Mouse (Mus musculus) Patski (cell line): ENCODE data around the gene Rasgef1b. TPM values are rescaled to one million over a fixed set of nuclear protein-coding genes. Genes with fewer than 3 reads are reported as not detected.

Source experiments
- ATAC-seq: fragments of 100-300 bp; one replicate; pipeline ENCODE4 v1.8.0; 2021
- CTCF ChIA-PET: fragments of 350-600 bp; sonication (Branson Sonifier 250); formaldehyde crosslinking; loops from one replicate; lab custom pipeline; 2022; ENCODE audit warnings: inconsistent platforms; lab: Charles Lee
- POLR2A ChIA-PET: fragments of 350-600 bp; sonication (Branson Sonifier 250); formaldehyde crosslinking; loops from one replicate; lab custom pipeline; 2022; ENCODE audit warnings: antibody characterized with exemption, inconsistent platforms; lab: Charles Lee
- DNase-seq: peaks from one replicate; pipeline ENCODE4 v3.0.0-alpha.2; 2011; ENCODE audit warnings: low read depth, low spot score
- H3K27me3 ChIP-seq: fragments of 371-371 bp; one replicate; pipeline ENCODE4 v1.5.1; 2021
- CTCF ChIP-seq: fragments of 100-300 bp; IDR thresholded peaks from one replicate; pipeline ENCODE4 v1.5.1; 2021
- in situ Hi-C: fragments of 300-500 bp; cut with MboI; formaldehyde crosslinking; loops from 3 replicates; pipeline ENCODE4 v1.11.1; 2018; ENCODE audit warnings: low pct_unique_long_range_greater_than_20kb, mixed read lengths
- polyA plus RNA-seq: library from polyadenylated mRNA; unstranded; gene quantifications from one replicate; pipeline ENCODE4 v1.2.3, GENCODE M21; 2021

The Rasgef1b gene
- polyA plus RNA-seq, 1 experiment from 2014 or later = 1.3 TPM

DNA sequence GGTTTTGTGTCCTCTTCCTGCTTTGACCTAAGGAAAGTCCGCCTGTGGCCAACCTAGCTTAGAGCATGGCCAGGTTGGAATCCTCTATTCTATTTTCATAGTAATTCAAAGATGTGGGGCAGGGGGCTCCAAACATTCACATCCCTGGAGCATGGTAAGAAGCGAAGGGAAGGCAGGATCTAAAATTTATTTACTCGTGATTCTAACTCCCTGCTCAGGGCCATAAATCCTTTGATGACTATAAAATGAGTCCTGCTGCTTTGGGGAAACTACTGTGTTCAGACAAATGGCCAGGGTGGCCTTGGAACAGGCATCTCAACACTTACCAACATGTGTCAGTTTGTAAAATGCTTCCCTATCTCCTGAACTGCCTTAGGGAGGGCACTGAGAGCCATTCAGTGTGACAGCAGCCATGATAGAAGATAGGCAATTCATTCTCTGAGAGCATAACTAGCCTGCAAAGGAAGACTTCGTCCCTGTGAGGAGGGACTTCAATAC lies 470.8 kb downstream of the Rasgef1b start:
- ChIA-PET CTCF (interaction anchor here (1.3 to 1.6 kb wide), 3 partner anchors 8 to 55 kb away, joined by 3 to 4 read pairs (median 3); no protein-coding TSS in a partner anchor), POLR2A (no interaction called here)
- peaks cover 6% of the 10 kb centered on the region for H3K27me3 ChIP-seq
- in situ Hi-C loops = no loop called here
- ATAC-seq = no peak
- TF ChIP-seq CTCF = no peak
- DNase-seq = no peak

DNA sequence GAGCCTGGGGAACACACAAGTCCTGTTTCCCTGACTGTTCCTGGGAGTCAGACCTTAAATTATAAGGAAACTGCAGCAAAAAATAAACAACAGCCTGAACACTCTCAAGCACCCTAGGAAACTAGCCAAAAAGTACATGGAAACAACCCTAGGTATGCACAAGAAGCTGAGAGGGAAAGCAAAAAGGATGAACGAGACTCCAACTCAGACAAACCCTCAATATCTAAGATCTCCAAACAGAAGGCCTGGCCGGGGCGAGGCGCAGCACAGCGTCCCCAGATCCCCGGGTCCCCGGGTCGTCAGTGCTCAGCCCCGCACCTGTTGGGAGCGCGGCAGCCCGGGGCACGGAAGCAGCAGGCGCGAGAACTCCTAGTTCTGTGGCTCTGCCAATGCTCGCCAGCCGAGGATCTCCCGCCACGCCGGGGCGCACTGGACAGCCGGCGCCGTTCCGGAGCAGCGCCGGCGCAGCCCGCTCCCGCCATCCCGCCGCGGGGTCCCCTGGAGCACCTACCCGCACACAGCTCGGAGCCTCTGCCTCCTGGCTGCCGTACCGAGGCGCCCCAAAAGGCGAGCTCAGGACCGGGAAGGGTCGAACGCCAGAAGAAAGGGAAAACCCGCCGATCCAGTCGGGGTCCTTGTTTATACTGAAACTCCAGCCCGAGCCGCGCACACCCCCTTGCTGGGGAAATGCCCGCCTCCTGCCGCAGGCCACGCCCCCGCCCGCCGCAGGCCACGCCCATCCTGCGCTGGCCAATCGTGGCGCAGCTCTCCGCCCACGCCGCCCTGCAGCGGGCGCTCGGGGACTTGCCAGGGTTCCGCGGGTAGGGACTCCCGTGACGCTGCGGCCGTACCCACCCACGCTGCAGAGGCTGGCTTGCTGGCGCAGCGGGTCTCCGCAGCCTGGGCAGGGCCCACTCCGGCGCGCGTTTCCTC lies 476.4 kb downstream of the Rasgef1b start:
- H3K27me3 ChIP-seq = peaks cover 6% of the 10 kb centered on the region
- peak; percentile 81 for TF ChIP-seq CTCF
- DNase-seq = no peak
- ATAC-seq = peak; percentile 94
- in situ Hi-C loops = no loop called here
- ChIA-PET POLR2A (no interaction called here), CTCF (interaction anchor here (0.7 to 1.9 kb wide), 8 partner anchors 11 to 326 kb away, joined by 3 to 5 read pairs (median 3); no protein-coding TSS in a partner anchor)

DNA sequence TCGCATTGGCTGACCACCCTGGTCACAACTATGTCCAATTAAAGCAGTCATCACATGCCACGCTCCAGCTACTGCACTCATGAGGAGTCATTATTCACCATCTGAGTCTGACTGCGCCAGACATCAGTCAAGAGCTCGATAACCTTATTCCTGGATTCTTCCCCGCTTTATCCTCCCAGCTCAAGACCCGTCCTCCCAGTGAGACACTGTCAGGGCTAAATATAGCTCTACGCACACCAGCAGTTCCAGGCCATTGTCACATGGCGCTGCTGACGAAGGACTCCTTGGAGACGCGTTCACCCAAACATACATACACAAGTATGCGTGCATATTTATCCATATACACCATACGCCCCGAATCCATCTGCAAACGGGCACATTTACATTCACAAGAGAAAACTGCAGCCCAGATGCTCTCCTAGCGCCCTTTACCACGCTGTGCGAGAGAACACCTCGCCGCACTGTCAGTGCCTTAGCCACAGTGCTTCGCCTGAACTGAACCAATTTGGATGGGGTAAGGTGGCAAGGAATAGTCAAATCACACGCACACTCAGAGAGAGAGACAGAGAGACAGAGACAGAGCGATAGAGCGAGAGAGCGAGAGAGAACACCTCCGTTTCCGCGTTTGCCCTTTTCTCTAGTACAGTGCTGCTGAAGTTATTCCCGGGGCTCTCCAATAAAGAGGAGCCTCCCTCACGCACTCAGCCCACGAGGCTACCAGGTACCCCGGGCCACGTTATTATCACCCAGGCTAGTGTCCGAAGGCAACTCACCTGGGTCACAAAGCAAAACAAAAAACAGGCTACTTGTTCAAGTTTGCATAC lies 477.3 kb downstream of the Rasgef1b start:
- ChIA-PET CTCF (interaction anchor here (0.8 to 1.9 kb wide), 6 partner anchors 19 to 325 kb away, joined by 3 to 5 read pairs (median 3); no protein-coding TSS in a partner anchor), POLR2A (no interaction called here)
- no peaks in the 10 kb centered on the region for H3K27me3 ChIP-seq
- no peak for TF ChIP-seq CTCF
- DNase-seq (no peak), ATAC-seq (no peak)
- in situ Hi-C loops = no loop called here

DNA sequence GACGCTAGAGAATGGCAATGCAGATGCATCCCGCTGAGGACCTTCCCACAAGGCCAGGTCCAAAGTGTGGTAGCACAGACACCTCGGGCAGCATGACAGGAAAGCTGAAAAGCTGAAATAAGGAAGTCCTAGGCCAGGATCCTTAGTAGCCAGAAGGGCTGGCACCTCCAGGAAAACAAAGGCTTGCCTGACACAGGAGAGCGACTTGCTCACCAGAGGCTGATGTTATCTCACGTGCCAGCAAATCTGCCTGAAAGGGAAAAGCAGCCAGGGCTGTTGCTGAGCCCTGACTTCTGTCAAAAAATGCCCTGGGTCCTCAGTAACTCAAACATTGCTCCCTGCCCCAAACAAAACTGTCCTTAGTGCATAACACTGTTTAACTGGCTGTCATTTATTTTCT lies 478.0 kb downstream of the Rasgef1b start:
- in situ Hi-C loops = no loop called here
- ChIA-PET CTCF (interaction anchor here (0.8 to 1.9 kb wide), 4 partner anchors 18 to 48 kb away, joined by 3 to 5 read pairs (median 3); no protein-coding TSS in a partner anchor), POLR2A (no interaction called here)
- no peak for DNase-seq
- no peaks in the 10 kb centered on the region for H3K27me3 ChIP-seq
- TF ChIP-seq CTCF = no peak
- ATAC-seq = no peak

DNA sequence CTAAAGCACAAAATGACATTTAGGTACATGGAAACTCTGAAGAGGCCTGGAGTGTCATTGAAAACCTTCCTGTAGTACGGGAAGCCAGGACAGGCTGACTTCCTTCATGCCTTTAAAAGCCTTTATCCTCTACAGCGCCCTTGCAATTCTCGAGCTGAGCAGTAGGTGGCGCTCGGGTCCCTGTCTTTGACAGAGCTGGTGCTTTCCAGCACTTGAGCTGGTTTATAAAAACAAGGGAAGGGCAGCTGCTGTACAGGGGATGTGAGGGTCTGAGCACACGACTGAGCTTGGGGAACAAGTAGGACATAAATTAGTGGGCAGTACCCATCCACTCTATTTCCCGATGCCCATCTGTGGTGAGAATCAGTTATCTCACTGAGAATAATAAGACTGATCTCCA lies 480.4 kb downstream of the Rasgef1b start:
- peak; percentile 99 for TF ChIP-seq CTCF
- in situ Hi-C loops = loop anchor here (5.0 kb wide), 2 partner anchors 46 to 324 kb away; no protein-coding TSS in a partner anchor
- peak; percentile 71 for DNase-seq
- ATAC-seq = peak; percentile 45
- CTCF ChIA-PET = interaction anchor here (0.6 to 2.5 kb wide), 12 partner anchors 10 to 647 kb away, joined by 3 to 11 read pairs (median 4); no protein-coding TSS in a partner anchor
- no peaks in the 10 kb centered on the region for H3K27me3 ChIP-seq
- POLR2A ChIA-PET = interaction anchor here (0.5 to 0.7 kb wide), 3 partner anchors 230 to 1341 kb away, joined by 3 to 4 read pairs (median 3); no protein-coding TSS in a partner anchor

DNA sequence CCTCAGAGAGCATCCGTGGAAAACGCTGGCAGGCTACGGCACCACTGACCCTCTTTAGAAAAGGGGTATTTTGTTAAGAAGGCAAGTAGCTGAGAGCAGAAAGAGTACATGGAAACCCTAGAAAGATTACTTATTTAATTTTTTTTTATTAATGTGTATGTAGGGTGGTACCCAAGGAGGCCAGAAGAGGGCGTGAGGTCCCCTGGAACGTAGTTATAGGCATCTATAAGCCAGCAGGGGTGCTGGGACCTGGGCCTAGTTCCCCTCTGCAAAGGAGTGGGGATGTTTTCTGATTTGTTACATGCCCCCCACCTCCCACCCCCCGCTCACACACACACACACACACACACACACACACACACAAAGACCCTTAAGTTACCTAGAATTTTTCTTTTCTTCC lies 480.9 kb downstream of the Rasgef1b start:
- ChIA-PET POLR2A (interaction anchor here (0.5 kb wide), 1 partner anchor 1341 kb away, joined by 4 read pairs; no protein-coding TSS in a partner anchor), CTCF (interaction anchor here (1.0 to 2.5 kb wide), 6 partner anchors 15 to 648 kb away, joined by 3 to 11 read pairs (median 6); no protein-coding TSS in a partner anchor)
- ATAC-seq (no peak), DNase-seq (no peak)
- in situ Hi-C loops = loop anchor here (5.0 kb wide), 2 partner anchors 46 to 324 kb away; no protein-coding TSS in a partner anchor
- no peaks in the 10 kb centered on the region for H3K27me3 ChIP-seq
- peak; percentile 11 for TF ChIP-seq CTCF

DNA sequence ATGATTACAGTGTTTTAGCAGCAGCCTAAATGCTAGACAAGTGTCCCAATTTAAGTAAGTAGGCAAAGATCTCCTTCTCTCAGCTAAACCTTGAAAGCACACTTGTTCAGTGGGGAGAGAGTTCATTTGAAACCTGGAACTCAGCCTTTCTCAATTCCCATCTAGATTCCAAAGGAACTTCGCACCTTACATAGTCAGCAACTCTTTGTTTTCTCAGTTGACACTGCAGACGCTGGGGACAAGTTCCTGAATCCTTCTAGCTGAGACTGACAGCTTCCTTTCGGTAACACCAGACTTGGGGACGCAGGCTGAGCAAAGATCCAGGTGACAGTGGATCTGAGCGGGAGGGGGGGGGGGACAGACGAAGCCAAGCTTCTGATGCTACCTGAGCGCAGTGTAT lies 481.4 kb downstream of the Rasgef1b start:
- DNase-seq (no peak), ATAC-seq (no peak)
- POLR2A ChIA-PET = no interaction called here
- TF ChIP-seq CTCF = no peak
- CTCF ChIA-PET = interaction anchor here (1.3 to 2.5 kb wide), 3 partner anchors 37 to 201 kb away, joined by 3 to 6 read pairs (median 3); no protein-coding TSS in a partner anchor
- no peaks in the 10 kb centered on the region for H3K27me3 ChIP-seq
- in situ Hi-C loops = loop anchor here (5.0 kb wide), 2 partner anchors 45 to 325 kb away; no protein-coding TSS in a partner anchor

DNA sequence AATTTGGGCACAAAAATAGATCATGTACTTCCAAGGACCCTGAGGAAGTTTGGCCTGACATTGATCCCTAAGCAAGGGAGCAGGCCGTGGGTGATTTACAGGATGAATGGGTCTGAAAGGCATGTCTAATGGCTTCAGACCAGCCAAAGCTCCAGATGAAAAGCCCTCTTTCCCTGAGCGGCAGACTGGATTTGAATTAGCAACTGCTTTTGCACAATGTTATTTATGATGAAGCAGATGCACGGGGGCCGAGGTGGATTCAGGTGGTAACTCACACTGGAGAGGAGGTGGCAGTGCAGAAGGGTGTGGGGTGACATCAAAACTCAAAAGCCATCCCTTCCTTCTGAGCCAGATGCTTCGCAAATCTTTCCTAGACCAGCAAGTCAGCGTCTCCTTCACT lies 481.9 kb downstream of the Rasgef1b start:
- ATAC-seq = peak; percentile 36
- H3K27me3 ChIP-seq = no peaks in the 10 kb centered on the region
- ChIA-PET POLR2A (no interaction called here), CTCF (interaction anchor here (1.1 to 2.5 kb wide), 5 partner anchors 17 to 201 kb away, joined by 3 to 6 read pairs (median 5); no protein-coding TSS in a partner anchor)
- no peak for DNase-seq
- no peak for TF ChIP-seq CTCF
- in situ Hi-C loops = loop anchor here (5.0 kb wide), 2 partner anchors 45 to 325 kb away; no protein-coding TSS in a partner anchor

DNA sequence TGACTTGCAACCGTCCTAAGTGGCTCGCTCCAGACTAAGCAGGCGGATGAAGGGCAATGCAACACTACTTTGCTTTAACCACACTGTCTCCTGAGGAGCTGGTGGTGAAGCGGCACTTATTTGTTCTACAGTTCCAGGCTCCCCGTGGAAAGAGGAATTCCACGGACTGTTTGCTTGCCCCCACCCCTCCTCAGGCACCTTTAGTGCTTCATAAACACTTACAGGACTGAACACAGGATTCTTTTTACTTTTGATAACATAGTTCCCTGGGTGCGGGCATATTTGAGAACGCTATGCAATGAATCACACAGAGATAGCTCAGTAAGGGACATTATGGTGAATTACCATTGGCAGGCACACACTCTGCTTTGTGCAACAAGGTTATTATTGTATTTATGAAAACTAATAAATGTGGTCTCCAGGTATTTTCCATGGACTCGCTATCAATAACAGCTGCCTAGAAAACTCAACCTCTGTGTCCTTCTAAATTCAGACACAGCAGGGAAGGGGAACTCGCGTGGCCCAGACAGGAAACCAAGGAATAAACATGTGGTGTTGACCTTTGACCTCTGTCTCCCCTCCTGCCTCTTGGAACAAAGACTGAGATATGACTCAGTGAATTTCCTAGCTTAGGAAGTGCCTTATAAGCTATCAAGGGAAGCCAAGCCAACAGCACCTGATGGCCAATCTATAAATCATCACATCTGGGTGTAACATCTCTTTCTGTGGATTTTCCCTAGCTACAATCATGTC lies 486.7 kb downstream of the Rasgef1b start:
- ATAC-seq = no peak
- H3K27me3 ChIP-seq = no peaks in the 10 kb centered on the region
- no peak for DNase-seq
- TF ChIP-seq CTCF = no peak
- ChIA-PET CTCF (interaction anchor here (0.8 to 1.8 kb wide), 4 partner anchors 9 to 40 kb away, joined by 3 to 11 read pairs (median 8); no protein-coding TSS in a partner anchor), POLR2A (interaction anchor here (0.5 kb wide), 1 partner anchor 255 kb away, joined by 3 read pairs; no protein-coding TSS in a partner anchor)
- in situ Hi-C loops = no loop called here
